Mouse (Mus musculus) lung, embryonic 15.5 days (tissue): ENCODE data around the gene Taf6. TPM values are rescaled to one million over a fixed set of nuclear protein-coding genes. Genes with fewer than 3 reads are reported as not detected.

ENCODE experiments used
- ATAC-seq: fragments of 200-750 bp; cut with Nextera tagmentation; 2 replicates; pipeline ENCODE4 v1.8.0; 2017; ENCODE audit warnings: moderate number of reproducible peaks, borderline replicate concordance; ENCODE audit not compliant: low FRiP score, low TSS enrichment; ENCODE audit errors: extremely low read depth
- H3K27ac ChIP-seq: fragments of 300-500 bp; sonication (generic); 2 replicates; pipeline ENCODE4 v1.5.1; 2015; ENCODE audit warnings: moderate library complexity, mild to moderate bottlenecking, inconsistent platforms
- H3K27me3 ChIP-seq: fragments of 300-500 bp; sonication (generic); 2 replicates; pipeline ENCODE4 v1.6.1; 2015; ENCODE audit warnings: inconsistent platforms
- H3K36me3 ChIP-seq: fragments of 300-500 bp; sonication (generic); 2 replicates; pipeline ENCODE4 v1.6.1; 2015; ENCODE audit warnings: inconsistent platforms
- H3K4me1 ChIP-seq: fragments of 300-500 bp; sonication (generic); 2 replicates; pipeline ENCODE4 v1.6.1; 2015; ENCODE audit warnings: inconsistent platforms
- H3K4me2 ChIP-seq: fragments of 300-500 bp; sonication (generic); 2 replicates; pipeline ENCODE4 v1.6.1; 2015; ENCODE audit warnings: inconsistent platforms, mild to moderate bottlenecking, moderate library complexity
- H3K4me3 ChIP-seq: fragments of 300-500 bp; sonication (generic); 2 replicates; pipeline ENCODE4 v1.5.1; 2015; ENCODE audit warnings: mild to moderate bottlenecking, inconsistent platforms
- H3K9ac ChIP-seq: fragments of 300-500 bp; sonication (generic); 2 replicates; pipeline ENCODE4 v1.6.1; 2015; ENCODE audit warnings: inconsistent platforms
- H3K9me3 ChIP-seq: fragments of 300-500 bp; sonication (generic); 2 replicates; pipeline ENCODE4 v1.6.1; 2016; ENCODE audit warnings: inconsistent platforms
- WGBS: fragments of 180-500 bp; shearing (Covaris S2); methylation state at CpG from one replicate; pipeline ENCODE4 v1.1.7; 2015; 5-methylcytosine and 5-hydroxymethylcytosine counted together
- microRNA counts: library from miRNA; unstranded; fragments of <30 nt; microRNA quantifications from one replicate; lab custom pipeline; 2016
- microRNA-seq: library from miRNA; unstranded; fragments of <30 nt; microRNA quantifications from one replicate; pipeline ENCODE4, GENCODE M21; 2016
- polyA plus RNA-seq: library from polyadenylated mRNA; unstranded; fragments of >200 nt; fragmentation: Nextera tagmentation; extraction: Ambion mirVana; gene quantifications from 2 replicates; pipeline ENCODE4 v1.2.1, GENCODE M21; 2015

Taf6 gene
- polyA plus RNA-seq, 1 experiment from 2014 or later = 92.3 TPM

GRCm38 (mm10) chr5:138132425-138133064, 54.7 kb downstream of the Taf6 start:
- Histone ChIP-seq H3K36me3 (peaks cover 69% of the 10 kb centered on the region), H3K9me3 (no peaks in the 10 kb centered on the region), H3K27me3 (no peaks in the 10 kb centered on the region), H3K27ac (no peak overlapping the region), H3K4me3 (no peak overlapping the region), H3K4me1 (no peaks in the 10 kb centered on the region), H3K4me2 (no peak overlapping the region), H3K9ac (no peak overlapping the region)
- 83% methylated on average over 5 of the region's 5 CpGs for WGBS
- ATAC-seq = no peak

MicroRNA genes within 50 kb of the gene (microRNA counts, 519-probe panel; counts per million panel counts)
- microRNA mmu-miR-106b (lab: Ali Mortazavi, UCI) = 3,376 counts per million, percentile 89 among the panel's probes with 10 or more counts
- microRNA mmu-miR-25 (lab: Ali Mortazavi, UCI) = 4,018 counts per million, percentile 96 among the panel's probes with 10 or more counts
- microRNA mmu-miR-93 (lab: Ali Mortazavi, UCI) = 3,323 counts per million, percentile 88 among the panel's probes with 10 or more counts

Small RNA genes lying within 50 kb of the gene (microRNA-seq; reads per million reads assigned to microRNA genes)
- gene Mir106b (7,826 reads per million, percentile 93 among the genes with 10 or more reads in this experiment), gene Mir25 (527 reads per million, percentile 71 among the genes with 10 or more reads in this experiment), gene Mir93 (11,765 reads per million, percentile 95 among the genes with 10 or more reads in this experiment)

Other genes starting within 250 kb of the Taf6 start
- gene Gjc3, start 224.4 kb downstream of the Taf6 start, polyA plus RNA-seq = 0.10 and 0.12 TPM in 2 replicates
- gene Azgp1, start 205.9 kb downstream of the Taf6 start, polyA plus RNA-seq = 0.17 TPM in 1 of 2 replicates, not detected in the other
- not detected in 2 replicates for gene Smok3a, start 166.2 kb downstream of the Taf6 start, polyA plus RNA-seq
- not detected in 2 replicates for gene Smok3b, start 166.0 kb downstream of the Taf6 start, polyA plus RNA-seq
- not detected in 2 replicates for gene Smok3c, start 134.3 kb downstream of the Taf6 start, polyA plus RNA-seq
- gene Zkscan1, start 102.4 kb downstream of the Taf6 start, polyA plus RNA-seq = 15.8 and 16.6 TPM in 2 replicates
- gene Zscan21, start 70.5 kb downstream of the Taf6 start, polyA plus RNA-seq = 61.3 and 66.3 TPM in 2 replicates
- 20.8 and 21.3 TPM in 2 replicates for gene Zfp113, start 31.7 kb downstream of the Taf6 start, polyA plus RNA-seq
- gene Cops6, start 26.4 kb downstream of the Taf6 start, polyA plus RNA-seq = 316 and 320 TPM in 2 replicates
- 22.8 and 26.2 TPM in 2 replicates for gene Ap4m1, start 15.4 kb downstream of the Taf6 start, polyA plus RNA-seq
- gene Mcm7, start 15.0 kb downstream of the Taf6 start, polyA plus RNA-seq = 216 and 228 TPM in 2 replicates
- gene Cnpy4, start within 50 bp of the Taf6 start, polyA plus RNA-seq = 61.0 and 63.5 TPM in 2 replicates
- 9.1 and 9.7 TPM in 2 replicates for gene Mblac1, start 6.9 kb upstream of the Taf6 start, polyA plus RNA-seq
- not detected in 2 replicates for gene Nxpe5, start 38.4 kb upstream of the Taf6 start, polyA plus RNA-seq
- 58.1 and 58.6 TPM in 2 replicates for gene Lamtor4, start 68.0 kb upstream of the Taf6 start, polyA plus RNA-seq
- gene BC037034, start 76.6 kb upstream of the Taf6 start, polyA plus RNA-seq = 4.5 and 5.7 TPM in 2 replicates
- gene Gal3st4, start 85.4 kb upstream of the Taf6 start, polyA plus RNA-seq = 1.1 and 2.0 TPM in 2 replicates
- gene Gm43720, start 92.5 kb upstream of the Taf6 start, polyA plus RNA-seq = 0.13 and 0.24 TPM in 2 replicates
- gene Gpc2, start 92.6 kb upstream of the Taf6 start, polyA plus RNA-seq = 18.9 and 20.6 TPM in 2 replicates
- 2.6 and 3.6 TPM in 2 replicates for gene Stag3, start 92.8 kb upstream of the Taf6 start, polyA plus RNA-seq
- 0.39 TPM in 1 of 2 replicates, not detected in the other for gene Pvrig, start 154.5 kb upstream of the Taf6 start, polyA plus RNA-seq